Mouse (Mus musculus) MEL (cell line): ENCODE measurements around the gene Ap4s1.

Experiments
- CHD2 ChIP-seq: IDR thresholded peaks from 2 replicates; pipeline ENCODE4 v1.6.1; 2011; ENCODE audit warnings: low read length, improper control_type of control experiment
- CTCF ChIP-seq, 3 experiments: IDR thresholded peaks in 2 of 3; conservative IDR thresholded peaks in 1 of 3; 2 replicates each; pipeline ENCODE4 v1.5.1; 2011 to 2012; ENCODE audit warnings: low read length in 3 of 3, low read depth in 2 of 3, mild to moderate bottlenecking in 2 of 3, improper control_type of control experiment in 1 of 3, inconsistent platforms in 1 of 3, mixed read lengths in 1 of 3, moderate library complexity in 1 of 3; ENCODE audit not compliant: control insufficient read depth in 1 of 3, insufficient read depth in 1 of 3, poor library complexity in 1 of 3, severe bottlenecking in 1 of 3
- GATA1 ChIP-seq: IDR thresholded peaks from 2 replicates; pipeline ENCODE4 v1.6.1; 2011; ENCODE audit warnings: low read depth, low read length, improper control_type of control experiment
- JUND ChIP-seq: IDR thresholded peaks from 2 replicates; pipeline ENCODE4 v1.6.1; 2011; ENCODE audit warnings: low read depth, mild to moderate bottlenecking, improper control_type of control experiment, low read length
- MAX ChIP-seq: IDR thresholded peaks from 2 replicates; pipeline ENCODE4 v1.6.1; 2011; ENCODE audit warnings: low read length, improper control_type of control experiment
- NELFE ChIP-seq: IDR thresholded peaks from 2 replicates; pipeline ENCODE4 v1.6.1; 2011; ENCODE audit warnings: low read depth, low read length, improper control_type of control experiment
- POLR2A ChIP-seq, 2 experiments: IDR thresholded peaks; 2 replicates each; pipeline ENCODE4 v1.6.1; 2011 to 2012; ENCODE audit warnings: low read length in 2 of 2, mild to moderate bottlenecking in 2 of 2, control low read depth in 1 of 2, improper control_type of control experiment in 1 of 2, low read depth in 1 of 2, moderate library complexity in 1 of 2; ENCODE audit not compliant: control insufficient read depth in 1 of 2, insufficient read depth in 1 of 2, poor library complexity in 1 of 2
- RAD21 ChIP-seq: IDR thresholded peaks from 2 replicates; pipeline ENCODE4 v1.6.1; 2011; ENCODE audit warnings: mild to moderate bottlenecking, low read depth, low read length, improper control_type of control experiment
- RCOR1 ChIP-seq: IDR thresholded peaks from 2 replicates; pipeline ENCODE4 v1.6.1; 2012; ENCODE audit warnings: low read depth, mild to moderate bottlenecking, inconsistent platforms, low read length, improper control_type of control experiment
- SMC3 ChIP-seq: IDR thresholded peaks from 2 replicates; pipeline ENCODE4 v1.6.1; 2011; ENCODE audit warnings: low read depth, low read length, improper control_type of control experiment
- TCF12 ChIP-seq: IDR thresholded peaks from 2 replicates; pipeline ENCODE4 v1.6.1; 2014; ENCODE audit warnings: low read depth, mild to moderate bottlenecking, inconsistent platforms, low read length, improper control_type of control experiment, moderate library complexity
- UBTF ChIP-seq: IDR thresholded peaks from 2 replicates; pipeline ENCODE4 v1.6.1; 2012; ENCODE audit warnings: low read depth, mild to moderate bottlenecking, inconsistent platforms, low read length, improper control_type of control experiment, moderate library complexity, borderline replicate concordance; ENCODE audit not compliant: insufficient read depth
- USF1 ChIP-seq: IDR thresholded peaks from 2 replicates; pipeline ENCODE4 v1.6.1; 2014; ENCODE audit warnings: low read depth, mild to moderate bottlenecking, inconsistent platforms, low read length, improper control_type of control experiment, moderate library complexity
- ZMIZ1 ChIP-seq: IDR thresholded peaks from 2 replicates; pipeline ENCODE4 v1.6.1; 2012; ENCODE audit warnings: low read depth, mild to moderate bottlenecking, inconsistent platforms, low read length, improper control_type of control experiment, moderate library complexity

- no peak for TF ChIP-seq GATA1
- TF ChIP-seq ZMIZ1 = no peak
- TF ChIP-seq MAX = peak; percentile 16; the same call in 1 of the 2 replicates
- TF ChIP-seq TCF12 = no peak
- no peak for TF ChIP-seq USF1
- no peak for TF ChIP-seq NELFE
- no peak for TF ChIP-seq CTCF (IDR thresholded peaks at IDR 0.05 in 2 of 3, conservative IDR thresholded peaks at IDR 0.05 in 1 of 3; ENCODE audit: control insufficient read depth in 1 of 3, insufficient read depth in 1 of 3, low read depth in 2 of 3, low read length in 3 of 3, poor library complexity in 1 of 3, severe bottlenecking in 1 of 3)
- peak in 1 of 2 experiments; percentile 67; a peak in 3 of 4 replicates for TF ChIP-seq POLR2A (IDR thresholded peaks at IDR 0.05; ENCODE audit: control insufficient read depth in 1 of 2, insufficient read depth in 1 of 2, low read depth in 1 of 2, low read length in 2 of 2, poor library complexity in 1 of 2)
- TF ChIP-seq RCOR1 = no peak
- no peak for TF ChIP-seq JUND
- no peak for TF ChIP-seq UBTF
- no peak for TF ChIP-seq RAD21
- no peak for TF ChIP-seq CHD2
- TF ChIP-seq SMC3 = no peak
Measured at GRCm38 (mm10) chr12:51690893-51691844, at the start of gene Ap4s1.
